Mouse (Mus musculus): ENCODE results near the gene Trio. TPM values are rescaled to one million over a fixed set of nuclear protein-coding genes. Genes with fewer than 3 reads are reported as not detected.
A peak's percentile ranks its signal among the peaks of the same experiment; 100 is the strongest.

Trio gene
- total RNA-seq, 2 experiments from 2014 or later = 321 to 333 TPM

GRCm38 (mm10) chr15:27888153-27888552 is 137.5 kb downstream of the Trio start:
- Histone ChIP-seq H3K27ac (no peak overlapping the region), H3K4me3 (no peak overlapping the region)
- peak; percentile 74 for TF ChIP-seq CTCF (conservative IDR thresholded peaks at IDR 0.05)
- DNase-seq (ENCODE audit: low spot score in 2 of 2) = no peak

DNA sequence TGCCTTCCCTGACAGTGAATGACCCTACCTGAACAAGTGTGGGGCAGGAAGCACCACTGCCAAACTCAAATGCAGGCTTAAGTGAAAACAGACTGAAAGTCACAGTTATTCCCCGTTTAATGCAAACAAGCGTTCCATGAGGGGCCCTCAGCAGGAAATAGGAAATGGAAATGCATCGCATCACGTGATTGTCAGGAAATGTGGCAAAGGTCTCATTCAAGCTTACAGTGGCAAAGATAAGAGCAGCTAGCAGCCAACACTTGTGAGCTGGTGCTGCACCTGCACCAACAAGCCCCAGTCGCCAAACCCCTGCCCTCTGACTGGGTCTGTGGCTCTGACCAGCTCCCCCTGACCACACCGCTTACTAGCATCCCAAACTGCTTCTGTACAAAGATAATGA is 138.7 kb downstream of the Trio start:
- no peak for TF ChIP-seq CTCF (conservative IDR thresholded peaks at IDR 0.05)
- no peak for DNase-seq (ENCODE audit: low spot score in 2 of 2)
- Histone ChIP-seq H3K4me3 (no peak overlapping the region), H3K27ac (no peak overlapping the region)

DNA sequence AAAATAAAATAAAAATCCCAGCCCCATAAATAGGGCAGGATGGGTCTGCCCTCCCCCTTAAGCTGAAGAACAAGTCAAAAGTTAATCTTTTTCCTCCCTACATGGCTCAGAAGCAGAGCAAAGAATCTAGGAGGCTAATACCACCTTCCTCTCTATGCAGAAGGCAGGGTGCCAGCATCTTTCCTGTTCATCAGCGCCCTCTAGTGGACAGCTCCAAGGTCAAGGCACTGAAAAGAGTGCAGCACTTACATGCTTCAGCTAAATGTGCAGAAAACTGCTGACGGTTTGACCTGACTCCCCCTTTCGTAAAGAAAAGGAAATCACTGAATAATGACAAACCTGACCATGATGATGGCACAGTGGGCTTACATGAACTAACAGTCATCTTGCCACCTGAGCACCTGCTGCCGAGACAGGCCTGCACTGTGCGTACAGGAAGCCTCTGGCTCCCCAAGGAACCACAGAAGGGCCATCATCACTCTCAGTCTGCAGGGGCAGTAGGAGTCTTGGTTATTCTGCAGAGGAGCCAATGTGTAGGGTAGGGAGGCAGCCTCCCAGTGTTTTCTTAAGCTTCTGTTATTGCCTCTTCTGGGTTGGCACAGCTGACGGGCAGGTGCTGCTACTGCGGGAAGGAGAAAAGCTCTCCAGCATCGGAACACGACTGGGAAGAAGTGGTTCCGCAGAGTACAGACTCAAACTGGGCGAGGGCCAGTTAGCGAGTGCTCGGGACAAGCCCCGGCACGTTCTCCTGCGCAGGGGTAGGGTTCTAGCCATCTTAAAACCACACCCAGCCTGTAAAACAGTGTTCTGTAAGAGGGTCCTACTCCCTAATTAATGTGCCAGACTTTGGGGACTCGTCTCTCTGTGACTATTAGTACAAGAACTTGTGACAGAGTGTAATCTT is 141.0 kb downstream of the Trio start:
- DNase-seq (ENCODE audit: low spot score in 2 of 2) = peak; percentile 64 to 83
- Histone ChIP-seq H3K4me3 (no peak overlapping the region), H3K27ac (peak overlapping the region; percentile 50)
- TF ChIP-seq CTCF (conservative IDR thresholded peaks at IDR 0.05) = peak; percentile 88

DNA sequence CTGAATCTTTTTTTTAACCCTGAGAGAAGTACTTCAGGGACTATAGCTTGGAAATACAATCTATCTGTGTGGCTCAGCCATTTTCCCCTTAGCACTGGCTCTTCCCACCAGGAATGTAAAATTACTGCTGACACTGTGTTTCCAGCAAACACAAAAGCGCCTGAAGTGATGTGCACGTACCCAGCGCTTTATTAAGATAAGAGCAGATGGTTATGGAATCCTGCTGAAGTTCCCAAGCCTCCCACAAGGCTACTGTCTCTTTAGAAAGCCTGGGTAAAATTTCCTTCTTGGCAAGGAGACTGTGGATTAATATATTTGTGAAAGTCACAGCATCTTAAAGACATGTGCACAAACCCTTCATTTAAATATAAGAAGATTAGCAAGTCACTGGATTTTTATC is 141.8 kb downstream of the Trio start:
- peak in 1 of 2 experiments; percentile 44 for DNase-seq (ENCODE audit: low spot score in 2 of 2)

DNA sequence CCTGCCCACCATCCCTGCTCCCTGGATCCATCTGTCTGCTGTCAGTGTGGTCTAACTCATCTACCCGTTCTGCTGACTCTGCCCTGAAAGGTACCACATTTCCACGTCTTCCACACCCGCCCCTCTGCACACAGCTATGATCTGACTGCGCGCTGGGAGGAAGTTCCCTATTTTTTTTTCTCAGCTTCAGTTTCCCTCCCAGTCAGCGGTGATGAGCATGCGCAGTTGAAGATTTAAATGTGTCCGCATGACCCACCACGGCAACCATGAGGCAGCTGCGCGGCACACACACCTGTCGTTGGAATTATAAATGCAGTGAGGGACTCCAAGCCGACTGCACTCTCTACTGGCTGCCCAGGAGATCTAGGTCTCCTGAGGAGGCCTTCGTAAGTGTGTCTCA is 142.8 kb downstream of the Trio start:
- TF ChIP-seq CTCF (conservative IDR thresholded peaks at IDR 0.05) = no peak
- no peak overlapping the region for H3K4me3 ChIP-seq
- DNase-seq (ENCODE audit: low spot score in 2 of 2) = no peak
- H3K27ac ChIP-seq = no peak overlapping the region

More for the DNA sequence above, 141.8 kb downstream of the Trio start:
- no peak for TF ChIP-seq CTCF (conservative IDR thresholded peaks at IDR 0.05)
- peak overlapping the region; percentile 43; the same call in 1 of the 2 replicates for H3K27ac ChIP-seq
- H3K4me3 ChIP-seq = no peak overlapping the region

DNA sequence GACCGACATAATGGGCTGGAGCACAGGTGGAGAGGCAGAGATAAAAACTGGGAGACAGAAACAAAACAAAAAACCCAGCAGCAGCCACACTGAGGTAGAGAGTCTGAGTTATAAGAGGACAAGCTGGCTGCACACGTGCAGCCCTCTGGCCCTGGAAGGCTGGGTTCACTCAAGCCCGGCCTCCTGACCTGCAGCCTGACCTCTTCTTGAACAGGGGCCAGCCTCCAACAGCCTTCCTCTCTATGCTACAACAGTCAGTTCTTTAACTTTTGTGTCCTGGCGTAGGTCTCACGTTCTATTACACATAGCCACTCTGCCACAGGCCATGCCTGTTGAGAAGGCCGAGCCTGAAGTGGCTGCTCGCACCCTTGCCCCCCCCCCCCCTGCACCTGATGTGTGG is 147.8 kb downstream of the Trio start:
- Histone ChIP-seq H3K27ac (no peak overlapping the region), H3K4me3 (no peak overlapping the region)
- DNase-seq (ENCODE audit: low spot score in 2 of 2) = no peak
- TF ChIP-seq CTCF (conservative IDR thresholded peaks at IDR 0.05) = no peak

- DNase-seq (ENCODE audit: low spot score in 2 of 2) = no peak
- no peak overlapping the region for H3K4me3 ChIP-seq
- no peak for TF ChIP-seq CTCF (conservative IDR thresholded peaks at IDR 0.05)
- H3K27ac ChIP-seq = peak overlapping the region; percentile 4; the same call in 1 of the 2 replicates
These were observed 149.3 kb downstream of the Trio start for GRCm38 (mm10) chr15:27876327-27876726.

DNA sequence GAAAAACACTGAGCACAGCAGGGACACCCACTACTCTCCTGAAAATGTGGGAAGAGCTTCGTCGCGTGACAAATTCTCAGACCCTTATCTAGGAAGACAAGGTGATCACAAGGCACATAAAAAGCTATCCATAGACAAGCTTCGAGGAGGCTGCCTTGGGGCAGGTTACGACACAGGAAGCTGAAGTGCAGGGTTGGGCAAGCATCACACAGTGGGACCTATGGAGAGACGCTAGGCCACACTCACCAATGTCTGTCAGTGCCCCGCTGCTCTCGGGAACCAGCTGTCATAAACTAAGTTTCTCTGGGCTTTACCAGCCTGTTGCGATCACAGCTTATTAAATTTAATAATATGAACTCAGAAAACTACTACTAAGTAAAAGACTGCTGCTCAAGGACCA is 149.9 kb downstream of the Trio start:
- TF ChIP-seq CTCF (conservative IDR thresholded peaks at IDR 0.05) = no peak
- no peak for DNase-seq (ENCODE audit: low spot score in 2 of 2)
- Histone ChIP-seq H3K27ac (no peak overlapping the region; the same call in 1 of the 2 replicates), H3K4me3 (no peak overlapping the region)

- no peak for TF ChIP-seq CTCF (conservative IDR thresholded peaks at IDR 0.05)
- Histone ChIP-seq H3K27ac (no peak overlapping the region), H3K4me3 (no peak overlapping the region)
- no peak for DNase-seq (ENCODE audit: low spot score in 2 of 2)
These were observed 151.8 kb downstream of the Trio start for GRCm38 (mm10) chr15:27873747-27874320.

GRCm38 (mm10) chr15:27872286-27872685 is 153.4 kb downstream of the Trio start:
- no peak overlapping the region for H3K4me3 ChIP-seq
- H3K27ac ChIP-seq = no peak overlapping the region
- no peak for TF ChIP-seq CTCF (conservative IDR thresholded peaks at IDR 0.05)
- no peak for DNase-seq (ENCODE audit: low spot score in 2 of 2)

DNA sequence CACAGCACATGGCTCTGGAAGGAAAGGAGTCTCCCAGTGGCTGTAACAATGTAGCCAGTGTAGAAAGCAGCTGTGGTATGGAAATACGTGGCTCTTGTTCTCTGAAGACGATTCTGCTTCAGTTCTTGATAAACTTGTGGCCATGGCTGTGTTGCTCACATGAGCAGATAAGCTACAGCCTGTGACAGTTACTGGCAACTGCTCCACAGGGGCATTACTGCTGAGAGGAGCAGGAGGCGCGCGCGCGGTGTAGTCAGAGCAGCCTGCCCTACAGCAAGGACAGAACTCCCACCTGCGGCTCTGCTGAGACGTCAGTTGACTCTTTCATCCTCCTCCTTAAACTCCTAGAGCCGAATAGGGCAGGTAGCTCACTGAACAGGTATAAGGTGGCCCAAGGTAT is 153.9 kb downstream of the Trio start:
- no peak for DNase-seq (ENCODE audit: low spot score in 2 of 2)
- H3K4me3 ChIP-seq = no peak overlapping the region
- H3K27ac ChIP-seq = no peak overlapping the region
- no peak for TF ChIP-seq CTCF (conservative IDR thresholded peaks at IDR 0.05)

GRCm38 (mm10) chr15:27871260-27871659 is 154.4 kb downstream of the Trio start:
- DNase-seq (ENCODE audit: low spot score in 2 of 2) = no peak
- no peak overlapping the region for H3K4me3 ChIP-seq
- H3K27ac ChIP-seq = no peak overlapping the region
- no peak for TF ChIP-seq CTCF (conservative IDR thresholded peaks at IDR 0.05)

- no peak overlapping the region for H3K27ac ChIP-seq
- no peak overlapping the region for H3K4me3 ChIP-seq
- DNase-seq (ENCODE audit: low spot score in 2 of 2) = no peak
- no peak for TF ChIP-seq CTCF (conservative IDR thresholded peaks at IDR 0.05)
These were observed 156.6 kb downstream of the Trio start for GRCm38 (mm10) chr15:27869001-27869400.

DNA sequence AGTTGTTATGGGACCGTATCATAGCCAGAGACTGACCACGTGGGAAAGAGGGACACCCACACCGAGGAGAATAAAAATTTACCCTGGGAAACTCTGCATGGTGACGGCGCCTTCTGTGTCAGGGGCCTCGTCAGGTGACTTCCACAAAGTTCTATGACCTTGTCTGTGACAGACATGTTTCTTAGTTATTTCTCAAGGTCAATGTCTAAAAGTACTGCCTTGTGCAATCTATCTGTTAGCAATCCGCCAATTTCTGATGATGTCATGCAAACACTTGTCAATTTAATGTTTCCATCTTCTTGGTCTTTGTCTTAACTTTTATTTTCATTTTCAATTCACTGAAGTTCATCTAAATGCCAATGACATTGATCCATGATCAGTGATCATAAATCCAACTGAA is 157.8 kb downstream of the Trio start:
- DNase-seq (ENCODE audit: low spot score in 2 of 2) = no peak
- no peak overlapping the region for H3K4me3 ChIP-seq
- H3K27ac ChIP-seq = no peak overlapping the region
- TF ChIP-seq CTCF (conservative IDR thresholded peaks at IDR 0.05) = no peak
